Mouse (Mus musculus) liver, embryonic 15.5 days (tissue): ENCODE measurements around the gene Cenpv. TPM values are rescaled to one million over a fixed set of nuclear protein-coding genes. Genes with fewer than 3 reads are reported as not detected.
A peak's percentile ranks its signal among the peaks of the same experiment; 100 is the strongest.

Experiments used
- ATAC-seq: fragments of 200-750 bp; cut with Nextera tagmentation; 2 replicates; pipeline ENCODE4 v1.8.0; 2017; ENCODE audit warnings: moderate number of reproducible peaks, mild to moderate bottlenecking, moderate library complexity; ENCODE audit not compliant: insufficient read depth
- H3K27ac ChIP-seq: fragments of 300-500 bp; sonication (generic); replicated peaks from 2 replicates; pipeline ENCODE4 v1.5.1; 2015; ENCODE audit warnings: mild to moderate bottlenecking, inconsistent platforms
- H3K27me3 ChIP-seq: fragments of 300-500 bp; sonication (generic); 2 replicates; pipeline ENCODE4 v1.6.1; 2015; ENCODE audit warnings: mild to moderate bottlenecking, inconsistent platforms
- H3K36me3 ChIP-seq: fragments of 300-500 bp; sonication (generic); replicated peaks from 2 replicates; pipeline ENCODE4 v1.6.1; 2015; ENCODE audit warnings: moderate library complexity, mild to moderate bottlenecking, inconsistent platforms
- H3K4me1 ChIP-seq: fragments of 300-500 bp; sonication (generic); replicated peaks from 2 replicates; pipeline ENCODE4 v1.6.1; 2015; ENCODE audit warnings: inconsistent platforms
- H3K4me2 ChIP-seq: fragments of 300-500 bp; sonication (generic); 2 replicates; pipeline ENCODE4 v1.6.1; 2015; ENCODE audit warnings: moderate library complexity, mild to moderate bottlenecking, inconsistent platforms
- H3K4me3 ChIP-seq: fragments of 300-500 bp; sonication (generic); replicated peaks from 2 replicates; pipeline ENCODE4 v1.5.1; 2015; ENCODE audit warnings: mild to moderate bottlenecking, inconsistent platforms
- H3K9ac ChIP-seq: fragments of 300-500 bp; sonication (generic); 2 replicates; pipeline ENCODE4 v1.6.1; 2015; ENCODE audit warnings: moderate library complexity, mild to moderate bottlenecking, inconsistent platforms
- H3K9me3 ChIP-seq: fragments of 300-500 bp; sonication (generic); replicated peaks from 2 replicates; pipeline ENCODE4 v1.6.1; 2016; ENCODE audit warnings: inconsistent platforms
- WGBS: fragments of 180-500 bp; shearing (Covaris S2); methylation state at CpG from one replicate; pipeline ENCODE4 v1.1.7; 2015; ENCODE audit warnings: mixed read lengths; ENCODE audit not compliant: insufficient replicate concordance; 5-methylcytosine and 5-hydroxymethylcytosine counted together
- polyA plus RNA-seq: library from polyadenylated mRNA; unstranded; fragments of >200 nt; fragmentation: Nextera tagmentation; extraction: Ambion mirVana; gene quantifications from 2 replicates; pipeline ENCODE4 v1.2.1, GENCODE M21; 2015

Cenpv gene
- polyA plus RNA-seq, 1 experiment from 2014 or later, result 14.4 TPM

DNA sequence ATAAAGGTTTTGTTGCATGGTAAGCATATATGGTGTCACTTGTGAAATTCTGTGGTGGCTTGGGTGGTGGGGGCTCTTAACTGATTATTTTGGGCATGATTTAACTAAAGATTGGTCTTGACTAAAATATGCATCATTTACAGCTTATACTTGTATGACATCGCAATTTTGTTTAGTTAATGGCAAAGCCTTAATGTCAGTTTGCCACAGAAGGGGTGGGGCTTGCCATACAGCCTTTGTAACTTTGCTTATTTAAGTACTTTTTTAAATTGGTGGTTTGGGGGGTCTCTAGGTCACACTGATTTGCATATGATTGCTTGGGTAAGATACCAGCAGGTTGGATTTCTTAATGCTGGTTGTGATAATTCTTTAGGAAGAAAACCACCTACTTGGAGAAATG, 14.1 kb upstream of the Cenpv start:
- Histone ChIP-seq H3K36me3 (peaks cover 30% of the 10 kb centered on the region), H3K4me1 (peaks cover 51% of the 10 kb centered on the region), H3K9me3 (no peaks in the 10 kb centered on the region), H3K4me2 (peak overlapping the region; percentile 72), H3K27me3 (no peaks in the 10 kb centered on the region), H3K27ac (no peak overlapping the region), H3K4me3 (peak overlapping the region; percentile 59), H3K9ac (peak overlapping the region; percentile 25)
- 34% methylated on average over 1 of the region's 1 CpGs for WGBS
- ATAC-seq, result no peak

GRCm38 (mm10) chr11:62551226-62552119, 12.4 kb upstream of the Cenpv start:
- H3K27me3 ChIP-seq, result no peaks in the 10 kb centered on the region
- peak; percentile 79 for ATAC-seq
- H3K9me3 ChIP-seq, result no peaks in the 10 kb centered on the region
- WGBS, result under 1% methylated on average over 58 of the region's 58 CpGs
- H3K4me2 ChIP-seq, result peak overlapping the region; percentile 99
- H3K9ac ChIP-seq, result peak overlapping the region; percentile 62
- peak overlapping the region; percentile 90 for H3K27ac ChIP-seq
- peaks cover 51% of the 10 kb centered on the region for H3K4me1 ChIP-seq
- peak overlapping the region; percentile 70 for H3K4me3 ChIP-seq
- H3K36me3 ChIP-seq, result peaks cover 30% of the 10 kb centered on the region

- peak within 1 kb of the TSS; percentile 86 for H3K9ac ChIP-seq
- peak within 1 kb of the TSS; percentile 70 for H3K4me3 ChIP-seq
- H3K4me1 ChIP-seq, result peaks cover 47% of the 10 kb centered on the region
- H3K9me3 ChIP-seq, result no peaks in the 10 kb centered on the region
- peak within 1 kb of the TSS; percentile 97 for H3K27ac ChIP-seq
- ATAC-seq, result peak; percentile 90
- H3K36me3 ChIP-seq, result peaks cover 29% of the 10 kb centered on the region
- H3K4me2 ChIP-seq, result peak within 1 kb of the TSS; percentile 99
- under 1% methylated on average over 40 of the region's 40 CpGs for WGBS
- no peaks in the 10 kb centered on the region for H3K27me3 ChIP-seq
These were observed 11.7 kb upstream of the Cenpv start, which contains the start of gene Ubb for GRCm38 (mm10) chr11:62550727-62551225. TSS of gene Ubb (plus strand) at chr11:62551171.

DNA sequence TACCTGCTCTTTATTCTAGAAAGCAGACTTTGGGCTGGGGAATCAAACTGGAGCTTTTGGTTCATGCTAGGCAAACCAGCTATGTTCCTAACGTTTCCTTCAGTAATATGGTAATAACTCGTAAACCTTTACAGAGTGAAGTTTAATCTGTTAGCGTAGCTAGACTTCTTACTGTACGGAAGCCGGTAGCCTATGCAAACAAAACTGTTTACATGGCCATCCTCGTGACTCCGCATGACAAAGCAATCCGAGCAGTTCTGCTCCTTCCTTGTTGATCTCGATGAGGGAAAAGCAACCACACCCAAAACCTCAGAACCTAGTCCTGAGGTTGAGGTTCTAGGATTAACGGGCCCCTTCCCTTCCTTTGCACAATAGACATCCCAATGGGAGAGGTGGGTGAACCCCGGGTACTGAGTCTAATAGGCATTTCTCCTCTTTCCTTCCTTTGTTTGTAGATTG, 11.2 kb upstream of the Cenpv start:
- H3K9me3 ChIP-seq, result no peaks in the 10 kb centered on the region
- H3K4me2 ChIP-seq, result peak overlapping the region; percentile 99
- H3K9ac ChIP-seq, result peak overlapping the region; percentile 86
- no peaks in the 10 kb centered on the region for H3K27me3 ChIP-seq
- peaks cover 23% of the 10 kb centered on the region for H3K36me3 ChIP-seq
- WGBS, result under 1% methylated on average over 11 of the region's 11 CpGs
- ATAC-seq, result peak; percentile 66
- peaks cover 42% of the 10 kb centered on the region for H3K4me1 ChIP-seq
- H3K27ac ChIP-seq, result peak overlapping the region; percentile 97
- peak overlapping the region; percentile 70 for H3K4me3 ChIP-seq

GRCm38 (mm10) chr11:62549782-62550181, 10.7 kb upstream of the Cenpv start:
- peak; percentile 39 for ATAC-seq
- peaks cover 19% of the 10 kb centered on the region for H3K36me3 ChIP-seq
- H3K9ac ChIP-seq, result peak overlapping the region; percentile 86
- H3K4me3 ChIP-seq, result peak overlapping the region; percentile 70
- H3K4me1 ChIP-seq, result peaks cover 38% of the 10 kb centered on the region
- H3K27ac ChIP-seq, result peak overlapping the region; percentile 97
- H3K9me3 ChIP-seq, result no peaks in the 10 kb centered on the region
- H3K27me3 ChIP-seq, result no peaks in the 10 kb centered on the region
- H3K4me2 ChIP-seq, result peak overlapping the region; percentile 99
- WGBS, result 11% methylated on average over 5 of the region's 5 CpGs

DNA sequence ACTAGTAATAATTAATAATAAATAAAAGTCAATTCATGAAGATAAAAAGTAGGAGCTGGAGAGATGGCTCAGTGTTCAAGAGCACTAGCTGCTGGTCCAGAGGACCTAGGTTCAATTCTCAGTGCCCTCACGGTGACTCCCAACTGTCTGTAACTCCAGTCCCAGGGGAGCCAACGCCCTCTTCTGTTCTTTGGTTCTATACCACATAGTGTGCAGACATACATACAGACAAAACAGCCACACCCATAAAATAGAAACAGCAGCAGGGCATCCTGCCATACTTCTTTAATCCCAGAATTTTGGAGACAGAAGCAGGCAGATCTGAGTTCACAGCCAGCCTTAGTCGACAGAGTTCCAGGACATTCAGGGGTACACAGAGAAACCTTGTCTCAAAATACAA, 4.9 kb upstream of the Cenpv start:
- Histone ChIP-seq H3K27ac (no peak overlapping the region), H3K9ac (no peak overlapping the region), H3K9me3 (no peaks in the 10 kb centered on the region), H3K27me3 (peaks cover 23% of the 10 kb centered on the region), H3K4me3 (no peak overlapping the region), H3K36me3 (no peaks in the 10 kb centered on the region), H3K4me2 (no peak overlapping the region), H3K4me1 (peaks cover 11% of the 10 kb centered on the region)
- WGBS, result 62% methylated on average over 3 of the region's 3 CpGs
- ATAC-seq, result no peak

GRCm38 (mm10) chr11:62541581-62541980, 2.5 kb upstream of the Cenpv start:
- H3K9me3 ChIP-seq, result no peaks in the 10 kb centered on the region
- H3K4me2 ChIP-seq, result no peak overlapping the region
- H3K4me1 ChIP-seq, result peaks cover 20% of the 10 kb centered on the region
- H3K4me3 ChIP-seq, result no peak overlapping the region
- peaks cover 33% of the 10 kb centered on the region for H3K27me3 ChIP-seq
- H3K9ac ChIP-seq, result no peak overlapping the region
- H3K36me3 ChIP-seq, result no peaks in the 10 kb centered on the region
- WGBS, result 55% methylated on average over 8 of the region's 8 CpGs
- no peak overlapping the region for H3K27ac ChIP-seq
- ATAC-seq, result no peak

DNA sequence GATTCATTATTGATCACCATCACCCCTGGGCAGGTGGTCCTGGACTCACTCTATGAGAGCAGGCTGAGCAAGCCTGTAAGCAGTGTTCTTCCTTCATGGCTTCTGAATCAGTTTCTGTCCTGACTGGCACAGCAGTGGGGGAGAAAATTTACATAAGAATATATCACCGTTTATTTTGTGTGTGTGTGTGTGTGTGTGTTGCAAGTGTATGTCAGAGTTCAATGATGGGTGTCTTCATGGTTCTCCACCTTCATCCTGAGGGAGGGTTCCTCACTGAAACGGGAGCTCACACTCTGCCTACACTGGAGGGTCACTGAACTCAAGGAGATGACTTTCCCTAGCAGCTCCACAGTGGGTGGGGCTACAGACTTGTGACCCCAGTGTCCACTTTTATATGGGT, 1.9 kb upstream of the Cenpv start:
- no peak overlapping the region for H3K4me3 ChIP-seq
- H3K4me1 ChIP-seq, result peaks cover 20% of the 10 kb centered on the region
- H3K9me3 ChIP-seq, result no peaks in the 10 kb centered on the region
- H3K4me2 ChIP-seq, result no peak overlapping the region
- no peak for ATAC-seq
- no peak overlapping the region for H3K9ac ChIP-seq
- no peak overlapping the region for H3K27ac ChIP-seq
- WGBS, result 64% methylated on average over 2 of the region's 2 CpGs
- peaks cover 33% of the 10 kb centered on the region for H3K27me3 ChIP-seq
- no peaks in the 10 kb centered on the region for H3K36me3 ChIP-seq

- WGBS, result 62% methylated on average over 7 of the region's 7 CpGs
- Histone ChIP-seq H3K4me1 (peaks cover 20% of the 10 kb centered on the region), H3K27me3 (peaks cover 33% of the 10 kb centered on the region), H3K36me3 (no peaks in the 10 kb centered on the region; the same call in 1 of the 2 replicates), H3K4me2 (no peak overlapping the region), H3K9ac (no peak overlapping the region), H3K4me3 (no peak overlapping the region), H3K27ac (no peak overlapping the region), H3K9me3 (no peaks in the 10 kb centered on the region)
- ATAC-seq, result no peak
These were observed 1.1 kb upstream of the Cenpv start for GRCm38 (mm10) chr11:62540167-62540566.

DNA sequence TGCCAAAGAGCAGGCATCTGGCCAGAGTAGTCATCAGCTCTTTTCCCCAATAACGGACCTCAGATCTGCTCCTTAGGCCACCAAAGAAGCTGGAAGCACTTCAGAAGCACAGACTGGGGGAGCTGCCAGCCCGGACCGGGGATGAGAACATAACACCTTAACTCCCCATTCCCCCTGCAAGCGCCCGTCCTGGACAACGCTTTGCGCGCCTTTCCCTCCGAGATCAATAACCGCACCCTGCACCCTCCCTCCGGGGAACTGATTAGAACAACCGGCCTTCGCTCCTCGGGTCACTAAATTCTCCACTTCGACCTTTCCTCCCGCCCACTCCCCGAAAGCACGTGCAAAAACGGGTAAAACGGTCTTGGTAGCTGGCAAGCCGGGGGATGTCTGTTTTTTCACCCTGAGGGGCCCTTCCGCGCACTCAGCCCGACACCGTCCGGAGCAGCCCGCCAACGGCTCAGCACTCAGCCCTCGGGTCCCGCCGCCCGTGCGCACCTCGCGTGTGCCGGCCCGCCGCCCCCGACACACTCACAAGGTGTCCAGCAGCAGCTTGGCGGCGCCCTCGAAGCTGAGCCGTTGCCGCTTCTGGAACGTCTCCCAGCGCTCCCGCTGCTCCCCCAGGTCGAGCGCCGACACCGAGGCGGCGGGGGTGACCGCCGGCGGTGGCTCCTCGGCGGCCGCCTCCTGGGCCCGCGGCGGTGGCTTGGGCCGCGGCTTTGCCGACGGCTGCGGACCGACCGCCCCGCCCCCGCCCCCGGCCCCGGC, 556 bp downstream of the Cenpv start:
- peak overlapping the region; percentile 98 for H3K4me2 ChIP-seq
- H3K4me3 ChIP-seq, result peak overlapping the region; percentile 81
- no peaks in the 10 kb centered on the region; the same call in 1 of the 2 replicates for H3K36me3 ChIP-seq
- H3K9me3 ChIP-seq, result no peaks in the 10 kb centered on the region
- H3K4me1 ChIP-seq, result peaks cover 20% of the 10 kb centered on the region
- peak overlapping the region; percentile 83 for H3K27ac ChIP-seq
- WGBS, result under 1% methylated on average over 66 of the region's 73 CpGs
- ATAC-seq, result peak; percentile 81
- H3K27me3 ChIP-seq, result peaks cover 33% of the 10 kb centered on the region
- peak overlapping the region; percentile 84 for H3K9ac ChIP-seq

- H3K4me2 ChIP-seq, result peak overlapping the region; percentile 98
- no peaks in the 10 kb centered on the region; the same call in 1 of the 2 replicates for H3K36me3 ChIP-seq
- no peak overlapping the region for H3K9ac ChIP-seq
- H3K9me3 ChIP-seq, result no peaks in the 10 kb centered on the region
- WGBS, result 22% methylated on average over 7 of the region's 7 CpGs
- no peak for ATAC-seq
- H3K4me1 ChIP-seq, result peaks cover 20% of the 10 kb centered on the region
- peaks cover 33% of the 10 kb centered on the region for H3K27me3 ChIP-seq
- peak overlapping the region; percentile 81 for H3K4me3 ChIP-seq
- no peak overlapping the region for H3K27ac ChIP-seq
These were observed 1.5 kb downstream of the Cenpv start for GRCm38 (mm10) chr11:62537590-62537989.
